Mouse (Mus musculus) G1E (cell line): ENCODE data around the gene Exoc3l2. TPM values are rescaled to one million over a fixed set of nuclear protein-coding genes. Genes with fewer than 3 reads are reported as not detected.

Experiments
- ATAC-seq: 2 replicates; pipeline ENCODE4 v1.8.0; 2016; ENCODE audit warnings: mild to moderate bottlenecking; ENCODE audit not compliant: insufficient number of reproducible peaks, poor library complexity, low FRiP score, severe bottlenecking; ENCODE audit errors: extremely low read depth
- DNase-seq: peaks from one replicate; pipeline ENCODE4 v3.0.0; 2012; ENCODE audit warnings: low spot score
- H3K27me3 ChIP-seq: 2 replicates; pipeline ENCODE4 v1.6.1; 2012; ENCODE audit warnings: mild to moderate bottlenecking, low read length, inconsistent platforms; ENCODE audit not compliant: insufficient read depth
- H3K36me3 ChIP-seq: replicated peaks from 2 replicates; pipeline ENCODE3; 2012; ENCODE audit warnings: mild to moderate bottlenecking, inconsistent platforms
- H3K4me1 ChIP-seq: 2 replicates; pipeline ENCODE4 v1.6.1; 2012; ENCODE audit warnings: low read depth, low read length, inconsistent platforms, mixed read lengths; ENCODE audit not compliant: insufficient read depth
- H3K4me3 ChIP-seq: 2 replicates; pipeline ENCODE4 v1.5.1; 2012; ENCODE audit warnings: low read depth, mild to moderate bottlenecking, inconsistent platforms, low read length, moderate library complexity, mixed read lengths
- H3K9me3 ChIP-seq: replicated peaks from 2 replicates; pipeline ENCODE4 v1.6.1; 2012; ENCODE audit warnings: inconsistent platforms
- CTCF ChIP-seq: IDR thresholded peaks from 2 replicates; pipeline ENCODE4 v1.5.1; 2012; ENCODE audit warnings: low read depth, low read length, inconsistent platforms, mixed read lengths
- GATA1 ChIP-seq: IDR thresholded peaks from 2 replicates; pipeline ENCODE4 v1.6.1; 2012; ENCODE audit warnings: borderline replicate concordance, low read length, inconsistent platforms, mixed read lengths
- GATA2 ChIP-seq: IDR thresholded peaks from 2 replicates; pipeline ENCODE4 v1.6.1; 2012; ENCODE audit warnings: low read depth, low read length, inconsistent platforms, borderline replicate concordance
- POLR2AphosphoS5 ChIP-seq: IDR thresholded peaks from 2 replicates; pipeline ENCODE4 v1.6.1; 2012; ENCODE audit warnings: low read depth, low read length, inconsistent platforms; ENCODE audit not compliant: insufficient replicate concordance
- TAL1 ChIP-seq: conservative IDR thresholded peaks from 2 replicates; pipeline ENCODE4 v1.6.1; 2012; ENCODE audit warnings: low read depth, low read length, inconsistent platforms, mixed read lengths
- polyA plus RNA-seq: library from polyadenylated mRNA; stranded (reverse); fragments of >175 nt; gene quantifications from 2 replicates; pipeline ENCODE4 v1.2.3, GENCODE M21; 2012
- total RNA-seq, 2 experiments: library from RNA; stranded (forward) in 1 of 2; stranded (reverse) in 1 of 2; fragments of 200-1000 nt in 1 of 2; fragments of >200 nt in 1 of 2; fragmentation: Nextera tagmentation in 1 of 2; gene quantifications; 2 replicates each; pipeline ENCODE4 v1.2.3; 2014 to 2017

Gene Exoc3l2
- total RNA-seq (2014; fragmentation: Nextera tagmentation) (not detected in 2 replicates), total RNA-seq (2017) (not detected in 2 replicates), polyA plus RNA-seq (0.02 TPM in 1 of 2 replicates, not detected in the other)

GRCm38 (mm10) chr7:19462884-19463381 lies at the start of gene Exoc3l2:
Gene Exoc3l2, plus strand, starts transcription at chr7:19463331.
- Histone ChIP-seq H3K9me3 (no peaks in the 10 kb centered on the region), H3K4me3 (no peak within 1 kb of the TSS), H3K4me1 (peaks cover 25% of the 10 kb centered on the region), H3K36me3 (no peaks in the 10 kb centered on the region), H3K27me3 (peaks cover 37% of the 10 kb centered on the region)
- TF ChIP-seq POLR2AphosphoS5 (no peak), GATA2 (no peak), CTCF (no peak), TAL1 (no peak), GATA1 (no peak)
- ATAC-seq: no peak
- DNase-seq: no peak

GRCm38 (mm10) chr7:19413525-19413924 lies 49.6 kb upstream of the Exoc3l2 start:
- no peak overlapping the region for H3K4me3 ChIP-seq
- H3K27me3 ChIP-seq: peaks cover 49% of the 10 kb centered on the region
- no peak for DNase-seq
- no peaks in the 10 kb centered on the region for H3K36me3 ChIP-seq
- no peak for ATAC-seq
- TF ChIP-seq GATA1 (no peak), TAL1 (no peak), GATA2 (no peak), POLR2AphosphoS5 (no peak), CTCF (no peak)
- H3K9me3 ChIP-seq: 0 out of 2 replicates have a peak, but pooled peaks cover 3% of the 10 kb centered on the region
- peaks cover 6% of the 10 kb centered on the region for H3K4me1 ChIP-seq

GRCm38 (mm10) chr7:19416590-19416989 lies 46.5 kb upstream of the Exoc3l2 start:
- Histone ChIP-seq H3K4me1 (peaks cover 21% of the 10 kb centered on the region), H3K9me3 (0 out of 2 replicates have a peak, but pooled peaks cover 3% of the 10 kb centered on the region), H3K27me3 (peaks cover 46% of the 10 kb centered on the region), H3K4me3 (no peak overlapping the region), H3K36me3 (no peaks in the 10 kb centered on the region)
- TF ChIP-seq TAL1 (no peak), CTCF (no peak), GATA2 (no peak), POLR2AphosphoS5 (no peak), GATA1 (no peak)
- ATAC-seq (no peak), DNase-seq (no peak)

GRCm38 (mm10) chr7:19420121-19420520 lies 43.0 kb upstream of the Exoc3l2 start:
- peaks cover under 1% of the 10 kb centered on the region for H3K36me3 ChIP-seq
- TF ChIP-seq TAL1 (no peak), CTCF (no peak), GATA2 (no peak), POLR2AphosphoS5 (no peak), GATA1 (no peak)
- ATAC-seq: no peak
- DNase-seq: no peak
- peaks cover 28% of the 10 kb centered on the region for H3K27me3 ChIP-seq
- H3K9me3 ChIP-seq: no peaks in the 10 kb centered on the region
- H3K4me1 ChIP-seq: peaks cover 22% of the 10 kb centered on the region
- H3K4me3 ChIP-seq: no peak overlapping the region; the same call in 1 of the 2 replicates

- DNase-seq: peak; percentile 81
- no peak for TF ChIP-seq GATA2
- TF ChIP-seq TAL1: no peak
- TF ChIP-seq CTCF: no peak
- no peak for TF ChIP-seq GATA1
- ATAC-seq: peak; percentile 89
- peak overlapping the region; percentile 60; the same call in 1 of the 2 replicates for H3K4me3 ChIP-seq
- H3K4me1 ChIP-seq: peaks cover 19% of the 10 kb centered on the region
- H3K27me3 ChIP-seq: peaks cover 23% of the 10 kb centered on the region
- peaks cover 10% of the 10 kb centered on the region for H3K36me3 ChIP-seq
- no peaks in the 10 kb centered on the region for H3K9me3 ChIP-seq
Observed at GRCm38 (mm10) chr7:19420821-19421636, 42.1 kb upstream of the Exoc3l2 start.

- H3K36me3 ChIP-seq: peaks cover 29% of the 10 kb centered on the region
- no peak for TF ChIP-seq TAL1
- no peak for TF ChIP-seq POLR2AphosphoS5
- TF ChIP-seq GATA1: no peak
- TF ChIP-seq GATA2: no peak
- TF ChIP-seq CTCF: no peak
- DNase-seq (no peak), ATAC-seq (no peak)
- peaks cover 17% of the 10 kb centered on the region; the same call in 1 of the 2 replicates for H3K27me3 ChIP-seq
- no peaks in the 10 kb centered on the region for H3K9me3 ChIP-seq
- no peak overlapping the region for H3K4me3 ChIP-seq
- H3K4me1 ChIP-seq: peaks cover 18% of the 10 kb centered on the region
Observed at GRCm38 (mm10) chr7:19423083-19423482, 40.0 kb upstream of the Exoc3l2 start.
